Mouse (Mus musculus): ENCODE results near the gene Rhob. TPM values are rescaled to one million over a fixed set of nuclear protein-coding genes. Genes with fewer than 3 reads are reported as not detected.

Rhob gene
- polyA plus RNA-seq, 1 experiment: 130 TPM

- Histone ChIP-seq H3K79me3 (ENCODE audit: low read depth) (no peaks in the 10 kb centered on the region), H3K4me3 (ENCODE audit: insufficient read depth, poor library complexity, severe bottlenecking) (no peak overlapping the region), H3K36me3 (ENCODE audit: control insufficient read depth, insufficient read depth) (no peaks in the 10 kb centered on the region), H3K79me2 (ENCODE audit: control insufficient read depth, insufficient read depth) (no peaks in the 10 kb centered on the region), H3K27me3 (ENCODE audit: control insufficient read depth, insufficient read depth, insufficient read length) (no peaks in the 10 kb centered on the region), H3ac (ENCODE audit: control insufficient read depth, insufficient read length, low read depth) (no peak overlapping the region)
- TF ChIP-seq MAX (IDR thresholded peaks at IDR 0.05) (no peak), CEBPB (IDR thresholded peaks at IDR 0.05; ENCODE audit: low read depth) (no peak), FOSL1 (IDR thresholded peaks at IDR 0.05; ENCODE audit: insufficient read depth, low read length, poor library complexity, severe bottlenecking) (no peak), USF1 (IDR thresholded peaks at IDR 0.05; ENCODE audit: low read depth) (no peak), MYOD1 (IDR thresholded peaks at IDR 0.05; ENCODE audit: control insufficient read depth, insufficient read length, low read depth) (no peak), MYOG (IDR thresholded peaks at IDR 0.05; ENCODE audit: control insufficient read depth, extremely low read depth, insufficient read length) (no peak), CTCF (IDR thresholded peaks at IDR 0.05; ENCODE audit: control insufficient read depth, insufficient read depth, insufficient read length) (no peak)
Observed at GRCm38 (mm10) chr12:8485247-8485646, 14.6 kb downstream of the Rhob start.

GRCm38 (mm10) chr12:8482169-8482568 is 17.6 kb downstream of the Rhob start:
- TF ChIP-seq CEBPB (IDR thresholded peaks at IDR 0.05; ENCODE audit: low read depth): no peak
- no peak for TF ChIP-seq USF1 (IDR thresholded peaks at IDR 0.05; ENCODE audit: low read depth)
- no peak for TF ChIP-seq MYOD1 (IDR thresholded peaks at IDR 0.05; ENCODE audit: control insufficient read depth, insufficient read length, low read depth)
- TF ChIP-seq MYOG (IDR thresholded peaks at IDR 0.05; ENCODE audit: control insufficient read depth, extremely low read depth, insufficient read length): no peak
- no peak for TF ChIP-seq CTCF (IDR thresholded peaks at IDR 0.05; ENCODE audit: control insufficient read depth, insufficient read depth, insufficient read length)
- TF ChIP-seq MAX (IDR thresholded peaks at IDR 0.05): no peak
- TF ChIP-seq FOSL1 (IDR thresholded peaks at IDR 0.05; ENCODE audit: insufficient read depth, low read length, poor library complexity, severe bottlenecking): no peak
- Histone ChIP-seq H3K4me3 (ENCODE audit: insufficient read depth, poor library complexity, severe bottlenecking) (no peak overlapping the region), H3K27me3 (ENCODE audit: control insufficient read depth, insufficient read depth, insufficient read length) (no peaks in the 10 kb centered on the region), H3K79me3 (ENCODE audit: low read depth) (no peaks in the 10 kb centered on the region), H3K79me2 (ENCODE audit: control insufficient read depth, insufficient read depth) (no peaks in the 10 kb centered on the region), H3K36me3 (ENCODE audit: control insufficient read depth, insufficient read depth) (no peaks in the 10 kb centered on the region), H3ac (ENCODE audit: control insufficient read depth, insufficient read length, low read depth) (no peak overlapping the region)

- H3K36me3 ChIP-seq (ENCODE audit: control insufficient read depth, insufficient read depth): no peaks in the 10 kb centered on the region
Observed at GRCm38 (mm10) chr12:8474836-8475387, 24.9 kb downstream of the Rhob start.

GRCm38 (mm10) chr12:8472591-8473358 is 27.0 kb downstream of the Rhob start:
- Histone ChIP-seq H3K27me3 (ENCODE audit: control insufficient read depth, insufficient read depth, insufficient read length) (no peaks in the 10 kb centered on the region), H3K36me3 (ENCODE audit: control insufficient read depth, insufficient read depth) (no peaks in the 10 kb centered on the region), H3K4me3 (ENCODE audit: insufficient read depth, poor library complexity, severe bottlenecking) (no peak overlapping the region), H3ac (ENCODE audit: control insufficient read depth, insufficient read length, low read depth) (no peak overlapping the region), H3K79me3 (ENCODE audit: low read depth) (no peaks in the 10 kb centered on the region), H3K79me2 (ENCODE audit: control insufficient read depth, insufficient read depth) (no peaks in the 10 kb centered on the region)
- TF ChIP-seq FOSL1 (IDR thresholded peaks at IDR 0.05; ENCODE audit: insufficient read depth, low read length, poor library complexity, severe bottlenecking) (no peak), CEBPB (IDR thresholded peaks at IDR 0.05; ENCODE audit: low read depth) (no peak), USF1 (IDR thresholded peaks at IDR 0.05; ENCODE audit: low read depth) (no peak), CTCF (IDR thresholded peaks at IDR 0.05; ENCODE audit: control insufficient read depth, insufficient read depth, insufficient read length) (no peak), MAX (IDR thresholded peaks at IDR 0.05) (no peak), MYOG (IDR thresholded peaks at IDR 0.05; ENCODE audit: control insufficient read depth, extremely low read depth, insufficient read length) (no peak), MYOD1 (IDR thresholded peaks at IDR 0.05; ENCODE audit: control insufficient read depth, insufficient read length, low read depth) (no peak)

More at GRCm38 (mm10) chr12:8474836-8475387, 24.9 kb downstream of the Rhob start:
- TF ChIP-seq MYOD1 (IDR thresholded peaks at IDR 0.05; ENCODE audit: control insufficient read depth, insufficient read length, low read depth) (no peak), FOSL1 (IDR thresholded peaks at IDR 0.05; ENCODE audit: insufficient read depth, low read length, poor library complexity, severe bottlenecking) (no peak), MYOG (IDR thresholded peaks at IDR 0.05; ENCODE audit: control insufficient read depth, extremely low read depth, insufficient read length) (no peak), CEBPB (IDR thresholded peaks at IDR 0.05; ENCODE audit: low read depth) (no peak), MAX (IDR thresholded peaks at IDR 0.05) (no peak), CTCF (IDR thresholded peaks at IDR 0.05; ENCODE audit: control insufficient read depth, insufficient read depth, insufficient read length) (no peak)
- H3K27me3 ChIP-seq (ENCODE audit: control insufficient read depth, insufficient read depth, insufficient read length): no peaks in the 10 kb centered on the region
- H3K79me2 ChIP-seq (ENCODE audit: control insufficient read depth, insufficient read depth): no peaks in the 10 kb centered on the region
- H3K79me3 ChIP-seq (ENCODE audit: low read depth): no peaks in the 10 kb centered on the region
- H3K4me3 ChIP-seq (ENCODE audit: insufficient read depth, poor library complexity, severe bottlenecking): no peak overlapping the region
- H3ac ChIP-seq (ENCODE audit: control insufficient read depth, insufficient read length, low read depth): no peak overlapping the region

GRCm38 (mm10) chr12:8472051-8472450 is 27.8 kb downstream of the Rhob start:
- H3K79me2 ChIP-seq (ENCODE audit: control insufficient read depth, insufficient read depth): no peaks in the 10 kb centered on the region
- no peak overlapping the region for H3K4me3 ChIP-seq (ENCODE audit: insufficient read depth, poor library complexity, severe bottlenecking)
- H3K36me3 ChIP-seq (ENCODE audit: control insufficient read depth, insufficient read depth): no peaks in the 10 kb centered on the region
- H3ac ChIP-seq (ENCODE audit: control insufficient read depth, insufficient read length, low read depth): no peak overlapping the region
- H3K79me3 ChIP-seq (ENCODE audit: low read depth): no peaks in the 10 kb centered on the region
- no peaks in the 10 kb centered on the region for H3K27me3 ChIP-seq (ENCODE audit: control insufficient read depth, insufficient read depth, insufficient read length)
- TF ChIP-seq CTCF (IDR thresholded peaks at IDR 0.05; ENCODE audit: control insufficient read depth, insufficient read depth, insufficient read length) (no peak), MYOD1 (IDR thresholded peaks at IDR 0.05; ENCODE audit: control insufficient read depth, insufficient read length, low read depth) (no peak), MAX (IDR thresholded peaks at IDR 0.05) (no peak), USF1 (IDR thresholded peaks at IDR 0.05; ENCODE audit: low read depth) (no peak), CEBPB (IDR thresholded peaks at IDR 0.05; ENCODE audit: low read depth) (no peak), MYOG (IDR thresholded peaks at IDR 0.05; ENCODE audit: control insufficient read depth, extremely low read depth, insufficient read length) (no peak), FOSL1 (IDR thresholded peaks at IDR 0.05; ENCODE audit: insufficient read depth, low read length, poor library complexity, severe bottlenecking) (no peak)
